Mouse (Mus musculus): ENCODE data around the gene Magi1.

DNA sequence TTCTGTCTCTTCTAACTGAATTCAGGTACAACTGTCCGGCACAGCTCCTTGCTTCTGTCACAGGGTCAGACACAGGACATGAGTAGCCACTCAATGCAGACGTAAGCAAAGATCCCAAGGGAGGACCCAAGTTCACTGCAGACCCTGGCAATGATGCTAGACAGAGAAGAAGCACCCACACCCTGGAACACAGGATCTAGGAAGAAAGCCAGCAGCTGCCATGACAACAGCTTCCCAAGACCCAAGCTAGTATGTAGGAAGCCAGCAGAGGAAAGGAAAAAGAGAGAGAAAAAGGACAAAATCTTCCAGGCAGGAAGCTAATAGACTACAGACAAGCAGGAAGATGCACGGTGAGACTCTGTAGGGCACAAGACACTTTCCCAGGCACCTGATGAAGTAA is 213.0 kb downstream of the Magi1 start:
- TF ChIP-seq POLR2A (IDR thresholded peaks at IDR 0.05; ENCODE audit: borderline replicate concordance, insufficient read depth, low read length) (no peak), CTCF (IDR thresholded peaks at IDR 0.05; ENCODE audit: borderline replicate concordance, insufficient read depth, low read depth, low read length) (no peak)

Data from cerebellum, adult 2 months (tissue).